Mouse (Mus musculus) left cerebral cortex, adult 9 months (tissue): ENCODE measurements around the gene Ttpal.
"Not testable (repeated sequence)": the region's sequence is repeated elsewhere in the genome, so short reads cannot be mapped to it uniquely, and the experiment has no call there.

Source experiments
- DNase-seq, 2 experiments: peaks; one replicate each; pipeline ENCODE4 v3.0.0; 2022; ENCODE audit warnings: low spot score in 2 of 2

The Ttpal gene

DNA sequence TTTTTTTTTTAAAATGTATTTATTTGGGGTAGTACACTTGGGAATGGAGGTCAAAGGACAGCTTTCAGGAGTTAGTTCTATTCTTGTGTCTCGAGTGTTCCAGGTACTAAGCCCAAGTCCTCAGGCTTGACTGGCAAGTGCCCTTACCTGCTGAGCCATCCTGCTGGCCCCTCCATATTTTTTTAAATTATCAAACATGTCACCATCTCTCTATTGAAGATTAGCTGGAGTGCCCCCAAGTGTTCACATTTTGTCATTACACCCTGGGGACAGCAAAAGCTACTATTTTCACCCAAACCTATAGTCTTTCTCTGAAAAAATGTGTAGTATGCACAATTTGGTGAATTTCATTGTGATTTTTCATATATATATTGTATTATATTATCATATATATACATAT is 10.0 kb upstream of the Ttpal start:
- DNase-seq = no peak

DNA sequence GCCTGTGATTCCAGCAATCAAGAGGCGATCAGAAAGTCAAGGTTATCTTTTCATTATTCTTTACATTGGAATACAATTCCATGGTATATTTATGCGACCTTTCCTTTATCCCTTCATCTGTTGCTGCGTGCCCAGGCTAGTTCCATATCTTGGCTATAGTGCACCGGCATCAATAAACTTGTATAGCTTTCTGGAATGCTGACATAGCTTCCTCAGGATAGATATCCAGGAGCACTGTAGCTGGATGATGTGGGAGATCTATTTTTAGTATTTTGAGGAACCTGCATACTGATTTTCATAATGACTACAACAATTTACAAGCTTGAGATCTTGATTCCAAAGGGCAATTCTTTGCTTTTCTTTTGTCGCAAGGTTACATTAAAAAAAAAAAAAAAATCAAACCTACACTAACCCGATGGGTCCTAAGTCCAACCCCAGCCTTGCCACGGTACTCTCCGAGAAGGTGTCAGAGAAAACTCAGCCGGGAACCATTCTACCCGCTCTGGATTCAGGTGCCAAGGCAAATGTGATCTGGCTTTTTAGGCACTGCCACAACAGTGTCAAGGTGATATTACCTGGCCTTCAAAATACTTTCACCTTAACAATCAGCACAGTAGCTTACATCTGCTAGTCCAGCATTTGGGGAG is 8.4 kb upstream of the Ttpal start:
- no peak for DNase-seq

DNA sequence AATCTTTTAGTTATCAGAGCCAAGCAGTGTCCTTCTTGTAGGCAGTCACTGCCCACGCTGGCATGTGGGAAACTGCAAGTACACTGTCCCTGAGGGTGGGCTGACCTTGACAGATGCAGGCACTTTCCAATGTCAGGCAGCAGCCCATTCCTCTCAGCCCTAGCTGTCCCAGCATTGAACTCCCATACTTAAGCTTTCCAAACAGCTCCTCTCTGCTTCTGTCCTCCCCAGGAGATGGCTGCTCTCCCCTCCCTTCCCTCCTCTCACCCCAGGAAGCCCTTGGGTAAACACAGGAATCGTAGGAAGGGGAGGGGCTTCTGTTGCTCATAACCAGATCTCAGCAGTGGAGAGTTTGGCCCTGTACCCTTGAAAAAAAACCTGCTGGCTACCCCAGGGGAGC is 7.0 kb upstream of the Ttpal start:
- no peak for DNase-seq

DNA sequence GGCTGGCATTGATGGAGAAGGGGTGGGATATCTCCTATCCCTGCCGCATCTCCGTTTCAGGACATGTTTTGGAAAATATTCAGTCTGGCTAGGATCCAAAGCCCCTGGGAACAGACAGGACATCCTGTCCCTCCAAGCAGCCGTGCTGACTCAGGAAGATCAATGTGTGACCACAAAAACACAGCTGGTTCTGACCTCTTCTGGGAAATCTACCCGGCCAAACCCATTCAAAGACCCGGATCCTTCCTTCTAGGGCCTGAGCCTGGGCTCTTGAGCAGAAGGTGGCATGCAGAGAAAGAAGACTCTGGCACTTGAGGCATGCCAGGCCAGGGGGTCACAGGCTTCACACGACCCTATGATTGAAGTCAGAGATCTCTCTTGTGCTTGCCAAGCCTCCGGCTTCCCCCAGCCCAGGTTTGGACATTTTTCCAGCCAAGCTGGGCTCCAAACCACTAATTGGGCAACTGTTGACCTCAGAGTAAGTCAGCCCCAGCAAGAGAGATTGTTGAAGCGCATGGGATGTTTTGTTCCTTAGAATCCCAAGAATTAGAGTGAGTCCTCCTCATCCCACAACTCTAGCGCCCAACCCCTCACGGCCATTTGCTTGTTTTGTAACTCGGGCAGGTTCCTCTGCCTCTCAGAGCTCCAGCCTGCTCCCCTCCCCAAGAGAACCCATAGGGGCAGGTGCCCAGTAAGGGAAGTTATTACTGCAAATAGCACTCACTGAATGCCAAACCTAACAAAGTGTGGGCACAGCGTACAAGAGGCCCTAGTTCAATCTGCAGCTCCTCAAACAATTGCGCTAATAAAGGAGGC is 5.8 kb upstream of the Ttpal start:
- DNase-seq = no peak

DNA sequence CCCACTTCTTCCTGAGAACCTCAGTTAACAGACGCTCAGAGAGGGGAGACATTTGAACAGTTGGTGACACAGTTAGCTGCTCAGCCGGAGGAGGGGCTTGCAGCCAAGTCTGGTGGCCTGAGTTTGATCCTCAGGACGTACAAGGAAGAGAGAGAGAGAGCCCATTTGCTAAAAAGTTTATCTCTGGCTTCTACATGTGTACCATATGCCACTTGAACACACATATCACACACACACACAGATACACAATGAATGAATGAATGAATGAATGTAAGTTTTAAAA is 5.3 kb upstream of the Ttpal start:
- no peak for DNase-seq

DNA sequence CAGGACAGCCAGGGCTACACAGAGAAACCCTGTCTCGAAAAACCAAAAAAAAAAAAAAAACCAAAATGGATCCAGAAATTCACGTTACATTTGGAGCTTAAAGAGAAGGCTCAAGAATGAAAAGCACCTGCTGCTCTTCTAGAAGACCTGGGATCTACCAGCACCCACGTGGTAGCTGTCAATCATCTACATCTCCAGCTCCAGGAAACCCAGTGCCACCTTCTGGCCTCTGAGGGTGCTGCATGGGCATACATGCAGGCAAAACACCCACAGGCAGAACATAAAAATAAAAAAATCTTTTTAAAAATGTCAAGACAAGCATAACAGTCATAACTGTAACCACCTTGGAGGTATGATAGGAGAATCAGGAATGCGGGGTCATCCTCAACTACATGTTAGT is 4.5 kb upstream of the Ttpal start:
- DNase-seq = peak in 1 of 2 experiments; percentile 57

DNA sequence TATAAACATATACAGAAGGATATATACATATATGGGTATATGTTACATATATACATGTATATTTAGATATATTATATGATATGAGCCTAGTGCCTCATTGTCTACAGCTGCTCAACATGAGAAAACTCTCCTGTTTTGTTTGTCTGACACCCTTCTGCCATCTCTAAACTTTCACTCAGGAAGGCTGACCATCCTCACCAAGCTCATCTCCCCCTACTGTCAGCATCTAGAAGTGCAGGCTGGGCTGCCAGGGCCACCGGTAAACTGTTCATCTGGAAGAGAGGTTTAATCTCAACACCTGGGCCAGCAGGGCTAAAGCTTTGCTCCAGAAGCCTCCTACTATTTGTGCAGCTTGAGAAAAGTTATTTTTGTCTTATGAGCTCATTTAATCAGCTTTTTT is 2.9 kb upstream of the Ttpal start:
- peak in 1 of 2 experiments; percentile 59 for DNase-seq

DNA sequence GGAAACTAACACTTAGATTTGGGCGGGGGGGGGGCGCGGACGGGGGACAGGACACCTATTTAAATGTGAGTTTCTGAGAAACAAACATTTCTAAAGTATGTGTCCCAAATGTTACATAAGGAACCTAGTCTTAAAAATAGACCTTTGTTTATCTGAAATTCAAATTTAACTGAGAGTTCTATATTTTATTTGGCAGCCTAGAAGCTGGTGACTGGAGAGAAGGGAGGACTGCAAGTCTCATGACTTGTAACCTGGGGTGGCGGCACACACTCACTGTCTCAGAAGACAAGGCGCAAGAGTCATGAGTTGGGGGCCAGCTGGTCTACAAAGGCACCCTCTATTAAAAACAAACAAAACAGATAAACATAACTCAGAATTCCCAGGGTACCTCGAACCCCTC is 1.0 kb upstream of the Ttpal start:
- no peak for DNase-seq

DNA sequence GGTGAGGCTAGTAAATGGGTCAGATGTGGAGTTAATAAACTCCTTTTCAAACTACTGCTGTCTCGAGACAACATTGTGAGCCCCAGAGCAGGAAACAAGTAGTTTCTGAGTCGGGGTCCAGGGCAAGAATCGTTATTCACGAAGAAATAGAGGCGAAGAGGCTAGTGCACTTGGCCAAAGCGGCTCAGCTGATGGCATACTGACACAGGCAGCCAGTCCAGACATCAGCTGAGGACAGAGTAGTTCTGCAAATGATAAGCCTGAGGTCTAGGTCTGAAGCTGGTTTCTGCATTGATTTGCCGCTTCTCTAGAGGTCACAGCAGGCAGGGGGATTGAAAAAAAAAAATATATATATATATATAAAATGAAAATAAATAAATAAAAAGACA is 408 bp upstream of the Ttpal start:
- no peak for DNase-seq

DNA sequence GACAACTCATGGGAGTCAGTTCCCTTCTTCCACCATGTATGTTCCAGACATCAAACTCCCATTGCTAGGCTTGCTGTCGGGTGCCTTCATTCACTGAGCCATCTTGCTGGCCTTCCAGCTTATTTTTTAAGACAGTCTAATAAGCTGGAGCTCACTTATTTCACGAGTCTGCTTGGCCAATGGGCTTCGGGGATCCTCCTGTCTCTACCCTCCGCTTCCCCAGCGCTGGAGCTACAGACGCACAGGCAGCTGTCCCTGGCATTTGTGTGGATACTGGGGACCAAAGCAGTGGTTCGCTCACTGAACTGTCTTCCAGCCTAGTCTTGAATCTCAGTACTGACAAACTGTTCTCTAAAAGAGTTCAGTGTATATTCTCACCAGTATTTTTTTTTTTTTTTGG is 4.0 kb downstream of the Ttpal start:
- no peak for DNase-seq

DNA sequence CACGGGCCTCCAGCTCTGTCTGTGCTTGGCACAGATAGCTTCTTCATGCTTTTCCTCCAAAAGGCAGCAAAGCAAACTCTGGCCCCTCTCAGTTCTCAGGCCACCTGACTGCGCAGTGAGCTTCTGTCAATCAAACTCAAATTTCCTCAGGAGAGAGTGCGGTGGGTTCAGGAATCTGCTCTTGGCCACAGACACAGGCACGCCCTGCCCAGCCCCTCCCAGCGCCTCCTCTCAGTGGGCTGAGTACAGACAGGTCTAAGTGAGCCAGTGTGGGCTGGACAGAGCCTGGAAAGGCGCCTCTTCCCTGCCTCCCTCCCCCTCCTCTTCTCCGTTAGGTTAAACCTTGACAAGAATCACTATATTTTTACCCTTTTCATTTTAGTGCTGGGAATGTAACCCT is 5.9 kb downstream of the Ttpal start:
- DNase-seq = no peak

DNA sequence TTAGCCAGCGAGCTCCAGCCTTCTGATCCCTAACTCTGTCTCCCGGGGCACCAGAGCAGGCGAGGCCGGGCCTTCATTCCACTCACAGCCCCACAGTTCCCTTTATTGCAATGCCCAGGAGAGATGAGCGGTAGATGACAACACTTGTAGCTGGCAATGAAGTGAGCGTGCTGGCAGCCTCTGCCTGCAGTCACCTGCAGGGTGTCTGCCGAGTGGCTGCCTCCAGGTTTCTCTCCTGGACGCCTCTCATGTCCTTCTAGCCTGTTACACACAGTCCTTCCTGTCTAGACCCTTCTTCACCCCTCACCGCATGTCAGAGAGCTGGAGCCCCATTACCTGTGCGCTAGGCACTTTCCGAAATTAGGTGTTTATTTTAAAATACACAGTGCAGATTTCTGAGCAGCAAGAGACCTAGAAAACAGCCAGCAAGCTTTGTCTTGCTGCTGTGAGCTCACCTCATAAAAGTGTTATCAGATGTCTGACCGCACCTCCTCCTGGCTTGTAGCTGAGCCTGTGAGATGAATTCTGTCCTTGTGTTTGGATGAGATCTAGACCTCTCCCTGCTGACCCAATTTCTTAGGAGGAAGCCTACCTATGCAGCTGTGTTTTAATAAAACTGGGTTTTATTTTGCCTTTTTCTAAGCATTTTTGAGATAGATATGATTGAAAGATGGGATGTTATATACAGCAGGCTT is 7.3 kb downstream of the Ttpal start:
- DNase-seq = no peak

DNA sequence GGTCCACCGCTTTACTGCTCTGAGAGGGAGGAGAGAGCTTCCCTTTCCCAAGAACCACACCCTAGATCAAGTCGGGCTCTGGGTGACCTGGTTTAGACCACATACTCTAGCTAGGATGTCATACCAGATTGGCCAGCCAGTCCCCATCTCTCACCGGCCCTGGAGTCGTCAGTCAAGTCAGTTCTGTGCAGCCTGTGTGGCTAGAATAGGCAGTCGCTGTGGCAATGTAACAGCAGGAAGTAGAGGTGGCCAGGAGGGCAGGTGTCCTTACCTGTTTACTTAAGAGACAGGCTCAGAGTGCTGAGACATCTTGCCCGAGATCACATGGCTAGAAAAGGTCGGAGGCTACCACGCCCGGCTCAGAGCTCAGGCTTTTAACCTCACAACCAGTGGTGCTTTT is 9.1 kb downstream of the Ttpal start:
- DNase-seq = no peak

DNA sequence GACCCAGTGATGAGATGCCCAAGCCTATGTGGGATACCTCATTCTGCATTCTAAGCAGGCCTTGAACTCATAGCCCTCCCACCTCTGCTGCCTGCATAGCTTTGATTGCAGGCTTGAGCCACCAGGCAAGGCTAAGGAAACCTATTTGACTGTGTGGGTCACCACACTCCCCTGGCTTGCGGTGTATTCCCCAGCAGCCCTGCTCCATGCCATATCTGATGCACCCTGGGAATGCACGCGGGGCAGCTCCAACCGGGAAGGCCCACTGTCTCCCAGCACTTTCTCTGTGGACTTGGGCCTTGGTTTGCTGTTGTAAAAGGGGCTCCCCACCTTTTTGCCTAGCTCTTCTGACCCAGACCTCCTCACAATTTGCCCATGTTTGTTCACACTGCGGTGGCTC is 11.1 kb downstream of the Ttpal start:
- DNase-seq = no peak

DNA sequence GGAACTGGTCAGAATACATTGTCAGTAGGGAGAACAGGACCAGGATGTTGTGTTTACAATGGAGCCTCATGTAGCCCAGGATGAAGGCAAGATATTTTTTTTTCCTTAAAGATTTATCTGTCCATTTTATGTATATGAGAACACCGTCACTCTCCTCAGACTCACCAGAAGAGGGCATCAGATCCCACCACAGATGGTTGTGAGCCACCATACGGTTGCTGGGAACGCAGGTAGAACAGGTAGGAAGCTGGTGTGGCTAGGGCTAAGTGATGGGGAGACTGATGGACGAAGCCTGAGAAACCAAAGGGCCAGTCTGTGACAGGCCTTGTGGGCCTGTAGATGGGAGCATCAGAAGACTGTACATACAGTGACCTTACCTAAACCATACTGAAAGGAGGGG is 11.9 kb downstream of the Ttpal start:
- no peak for DNase-seq

DNA sequence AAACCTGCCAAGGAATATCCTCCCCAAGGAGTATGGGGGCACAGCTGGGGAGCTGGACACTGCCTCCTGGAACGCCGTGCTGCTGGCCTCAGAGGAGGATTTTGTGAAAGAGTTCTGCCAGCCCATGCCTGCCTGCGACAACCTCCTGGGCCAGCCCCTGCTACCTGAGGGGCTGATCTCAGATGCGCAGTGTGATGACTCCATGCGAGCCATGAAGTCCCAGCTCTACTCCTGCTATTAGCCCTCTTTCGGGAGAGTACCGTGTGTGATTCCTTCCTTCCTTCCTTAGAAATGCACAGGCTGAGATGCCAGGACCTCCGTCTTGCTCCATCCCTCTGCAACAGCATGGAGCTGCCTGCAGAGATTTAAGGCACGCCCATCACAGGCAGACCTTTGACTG is 13.3 kb downstream of the Ttpal start:
- DNase-seq = no peak

DNA sequence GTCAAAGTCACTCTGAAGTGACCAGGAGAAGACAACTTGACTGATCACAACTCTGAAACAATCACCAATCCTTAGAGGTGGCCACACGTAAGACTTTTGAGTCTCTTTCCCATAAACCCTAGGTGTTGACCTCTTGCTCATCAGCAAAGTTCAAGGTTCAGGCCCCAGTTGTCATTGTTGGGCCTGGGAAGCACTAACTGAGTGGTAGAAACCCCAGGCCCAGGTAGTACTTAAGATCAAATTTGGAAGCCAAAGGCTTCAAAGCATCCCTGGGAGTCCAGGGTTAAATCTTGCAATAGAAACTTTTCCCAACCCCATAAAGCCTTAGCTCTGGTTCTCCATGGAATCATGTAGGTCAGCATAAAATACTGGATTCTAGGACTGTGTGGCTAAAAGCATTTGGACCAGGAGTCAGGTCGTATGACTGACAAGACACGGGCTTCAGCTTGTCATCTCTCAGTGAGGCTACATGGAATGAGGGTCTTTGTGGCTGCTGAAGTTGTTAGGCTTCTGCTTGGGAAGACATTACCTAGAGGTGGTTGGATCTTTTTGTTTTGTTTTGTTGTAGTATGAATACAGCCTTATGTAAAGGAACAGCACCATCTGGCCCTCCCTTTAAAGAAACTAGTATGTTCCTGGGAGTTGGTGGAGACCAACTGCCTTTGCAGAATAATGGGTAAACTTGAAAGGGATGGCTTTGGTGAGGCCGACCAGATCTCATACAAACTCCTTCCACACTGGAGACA is 14.0 kb downstream of the Ttpal start:
- DNase-seq = peak in 1 of 2 experiments; percentile 33

DNA sequence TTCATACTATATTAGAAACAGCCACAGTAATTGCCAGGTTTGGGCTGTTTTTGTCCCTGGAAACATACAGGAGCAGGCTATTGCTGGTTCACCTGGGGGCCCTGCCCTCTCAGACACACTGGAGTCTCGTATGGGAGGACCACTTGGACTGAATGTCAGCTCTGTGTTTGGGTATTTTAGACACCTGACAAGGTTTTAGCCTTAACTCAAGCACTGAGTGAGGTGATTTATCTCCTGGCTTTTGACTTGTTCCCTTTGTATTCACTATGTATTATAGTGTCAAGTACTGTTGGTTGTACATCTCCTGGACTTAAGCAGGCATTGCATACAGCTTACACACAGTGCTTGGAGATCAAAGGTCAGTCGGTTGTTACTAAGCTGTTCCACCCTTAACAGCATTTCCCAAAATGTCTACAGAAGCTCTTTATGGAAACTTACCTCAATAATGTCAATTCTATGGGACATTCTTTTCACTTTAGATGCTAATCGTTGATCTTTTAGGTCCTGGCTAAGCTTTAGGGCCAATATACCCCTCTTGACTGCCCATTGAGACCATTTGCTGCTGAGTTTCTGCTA is 14.6 kb downstream of the Ttpal start:
- DNase-seq = no peak

DNA sequence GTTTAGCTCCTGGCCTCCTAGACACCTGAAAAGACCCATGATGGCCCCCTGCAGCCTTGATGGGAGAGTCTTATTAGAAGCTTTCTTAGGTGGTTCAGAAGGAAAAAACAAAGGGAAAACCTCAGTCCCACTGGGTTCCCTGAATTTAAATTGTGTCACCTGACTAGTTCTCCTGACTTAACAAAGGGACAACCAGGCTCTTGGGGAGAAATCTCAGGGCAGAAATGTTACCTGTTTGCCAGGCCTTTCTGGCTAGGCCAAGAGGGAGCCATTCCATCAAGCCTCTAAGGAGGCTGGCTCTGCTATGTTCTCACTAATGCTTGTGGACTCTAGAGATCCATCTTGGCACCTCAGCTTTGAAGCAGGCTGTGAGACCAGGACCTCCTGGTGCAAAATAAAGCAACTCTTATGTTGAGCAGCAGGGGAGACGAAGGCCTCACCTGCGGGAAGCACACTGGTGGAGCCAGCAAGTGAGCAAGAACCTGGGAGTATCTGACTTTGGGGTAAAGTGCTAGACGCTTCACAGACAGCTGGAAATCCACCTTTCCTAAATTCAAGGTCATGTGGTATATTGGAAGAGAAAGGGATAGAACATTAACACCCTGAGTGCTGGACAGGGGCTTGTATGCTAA is 15.2 kb downstream of the Ttpal start:
- no peak for DNase-seq

DNA sequence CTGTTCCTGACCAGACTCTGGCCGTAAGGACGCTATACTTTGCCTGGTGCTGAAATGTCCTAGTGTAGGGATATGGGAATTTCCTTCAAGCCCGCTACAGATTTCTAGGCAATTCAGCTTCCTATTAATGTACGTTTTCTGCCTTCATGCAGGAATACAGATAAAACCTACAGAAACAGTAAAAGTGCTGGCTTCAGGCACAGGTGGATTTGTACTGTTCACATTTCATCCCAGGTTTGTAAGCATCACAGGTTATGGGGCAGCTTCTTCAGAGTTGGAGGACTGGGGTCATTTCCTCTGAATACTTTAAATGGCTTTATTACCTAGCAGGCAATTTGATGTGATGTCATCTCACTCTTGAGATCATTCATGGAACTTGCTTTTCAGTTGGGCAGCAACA is 15.8 kb downstream of the Ttpal start:
- DNase-seq = no peak

DNA sequence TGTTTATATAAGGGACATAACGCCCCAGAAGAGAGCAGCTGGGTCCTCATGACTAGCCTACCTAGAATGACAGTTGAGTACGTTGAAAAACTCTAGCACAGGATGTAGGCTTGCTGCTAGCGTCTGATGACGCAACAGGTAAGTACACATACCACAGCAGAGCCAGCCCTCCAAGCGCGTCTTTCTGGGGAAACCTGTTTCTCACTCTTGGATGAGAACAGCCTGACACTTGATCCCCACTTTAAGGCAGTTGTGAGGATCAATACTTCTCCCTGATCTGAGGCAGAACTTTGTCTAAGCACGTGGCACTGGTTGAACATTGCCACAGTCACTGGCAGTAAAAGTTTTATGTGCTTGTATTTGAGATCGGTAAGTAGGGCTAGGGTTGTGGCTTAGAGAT is 18.3 kb downstream of the Ttpal start:
- DNase-seq = no peak

DNA sequence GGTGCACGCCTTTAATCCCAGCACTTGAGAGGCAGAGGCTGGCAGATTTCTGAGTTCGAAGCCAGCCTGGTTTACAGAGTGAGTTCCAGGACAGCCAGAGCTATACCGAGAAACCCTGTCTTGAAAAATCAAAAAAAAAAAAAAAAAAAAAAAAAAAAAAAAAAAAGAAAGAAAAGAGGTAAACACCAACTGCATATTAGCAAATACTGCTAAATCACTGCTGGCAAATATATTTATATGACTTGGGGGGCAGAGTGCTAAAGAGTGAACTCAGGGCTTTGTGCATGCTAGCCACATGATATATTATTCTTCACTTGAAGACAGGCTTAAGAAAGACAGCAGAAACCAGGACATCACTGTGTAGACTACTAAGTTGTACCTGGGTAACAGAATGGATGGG is 19.3 kb downstream of the Ttpal start:
- DNase-seq = not testable (repeated sequence)
